Comparison of ENCODE assay signal across 9 mouse cellular contexts in genomic region chr5:122060767-122061333, GRCm38 (mm10). TPM values are rescaled to one million over a fixed set of nuclear protein-coding genes. Genes with fewer than 3 reads are reported as not detected.
DNase-seq lines count a peak whose midpoint lies in the region; ATAC-seq and TF ChIP-seq lines count a peak whose summit lies in the region.
"Had no signal": no experiment of that assay in that cellular context is flagged by ENCODE, and none has a peak within 500 bp of the region (broad histone marks: within the 10 kb centered on the region; RNA-seq: fewer than 3 reads in every experiment).

No protein-coding gene starts in this region.

- no peaks in the 10 kb centered on the region for H3K27me3 ChIP-seq in intestine, embryonic 15.5 days (replicated peaks)
- H3K27me3 ChIP-seq in intestine, embryonic 16.5 days (replicated peaks; ENCODE audit: control insufficient read depth, insufficient read depth, low read length) = no peaks in the 10 kb centered on the region
- H3K27me3 ChIP-seq in E14TG2a.4 (ENCODE audit: insufficient read depth, low read length) = no peaks in the 10 kb centered on the region
- no peaks in the 10 kb centered on the region for H3K27me3 ChIP-seq in liver, postnatal 0 days (ENCODE audit: insufficient read depth, low read length)

- H3K4me1 ChIP-seq in intestine, embryonic 15.5 days (replicated peaks) = peaks cover 27% of the 10 kb centered on the region
- H3K4me1 ChIP-seq in intestine, embryonic 16.5 days (ENCODE audit: control insufficient read depth, insufficient read depth, low read length) = peaks cover 10% of the 10 kb centered on the region
- peaks cover 62% of the 10 kb centered on the region for H3K4me1 ChIP-seq in E14TG2a.4 (replicated peaks; ENCODE audit: low read depth, low read length)
- H3K4me1 ChIP-seq in liver, postnatal 0 days (ENCODE audit: insufficient read depth) = peaks cover 6% of the 10 kb centered on the region; the same call in 1 of the 2 replicates

- H3K4me2 ChIP-seq in intestine, embryonic 15.5 days (replicated peaks) = 0 out of 2 replicates have a peak overlapping the region, but pooled peaks have one; percentile 11
- H3K4me2 ChIP-seq in intestine, embryonic 16.5 days (ENCODE audit: low read depth, low read length) = no peak overlapping the region
- H3K4me2 ChIP-seq in liver, postnatal 0 days (ENCODE audit: low read depth, low read length) = no peak overlapping the region

- 0 out of 2 replicates have a peak, but pooled peaks have one; percentile 31 for ATAC-seq in intestine, embryonic 15.5 days
- no peak for ATAC-seq in intestine, embryonic 16.5 days
- ATAC-seq in liver, postnatal 0 days = peak; percentile 37
- ATAC-seq in erythroid progenitor cell, adult 5-6 weeks (replicated peaks; ENCODE audit: low FRiP score, poor library complexity, severe bottlenecking) = no peak

- no peak for TF ChIP-seq POLR2A in brain, embryonic 14.5 days (IDR thresholded peaks at IDR 0.05; ENCODE audit: borderline replicate concordance, extremely low read depth, insufficient read depth, insufficient read length, poor library complexity, severe bottlenecking)

- H3K4me3 ChIP-seq in intestine, embryonic 15.5 days (replicated peaks) = no peak overlapping the region
- no peak overlapping the region for H3K4me3 ChIP-seq in intestine, embryonic 16.5 days (ENCODE audit: low read length)
- peak overlapping the region; percentile 64 for H3K4me3 ChIP-seq in E14TG2a.4 (replicated peaks; ENCODE audit: low read length)
- no peak overlapping the region for H3K4me3 ChIP-seq in liver, postnatal 0 days (ENCODE audit: low read depth, low read length)

- peak; percentile 64 for DNase-seq in brain, embryonic 14.5 days (ENCODE audit: low read depth)
- DNase-seq in liver, postnatal 0 days = no peak
- DNase-seq in layer of hippocampus, postnatal 14 days (ENCODE audit: low spot score in 2 of 2) = no peak
- DNase-seq: heart, postnatal 10 days had no signal

- H3K9ac ChIP-seq in intestine, embryonic 15.5 days = no peak overlapping the region
- H3K9ac ChIP-seq in intestine, embryonic 16.5 days (ENCODE audit: low read depth, low read length) = no peak overlapping the region
- H3K9ac ChIP-seq in liver, postnatal 0 days (replicated peaks) = no peak overlapping the region
- H3K9ac ChIP-seq: liver, embryonic 14.5 days had no signal

- no peak for TF ChIP-seq EP300 in liver, postnatal 0 days (IDR thresholded peaks at IDR 0.05; ENCODE audit: low read depth)

- H3K9me3 ChIP-seq in intestine, embryonic 15.5 days = peaks cover 4% of the 10 kb centered on the region; the same call in 1 of the 2 replicates
- peaks cover 5% of the 10 kb centered on the region; the same call in 1 of the 2 replicates for H3K9me3 ChIP-seq in intestine, embryonic 16.5 days (ENCODE audit: control insufficient read depth, low read length)
- peaks cover 5% of the 10 kb centered on the region for H3K9me3 ChIP-seq in E14TG2a.4 (ENCODE audit: low read length)
- H3K9me3 ChIP-seq in liver, postnatal 0 days (ENCODE audit: low read length) = no peaks in the 10 kb centered on the region

- 28% methylated on average over 12 of the region's 12 CpGs for WGBS in intestine, embryonic 15.5 days
- WGBS in intestine, embryonic 16.5 days = 33% methylated on average over 11 of the region's 12 CpGs
- WGBS in liver, postnatal 0 days (ENCODE audit: insufficient replicate concordance) = 40% methylated on average over 8 of the region's 12 CpGs

- no peak for TF ChIP-seq CTCF in E14TG2a.4 (conservative IDR thresholded peaks at IDR 0.05; ENCODE audit: low read length)
- no peak for TF ChIP-seq CTCF in brain, embryonic 14.5 days (IDR thresholded peaks at IDR 0.05; ENCODE audit: borderline replicate concordance, extremely low read depth, insufficient read depth, insufficient read length)
- no peak for TF ChIP-seq CTCF in liver, postnatal 0 days (IDR thresholded peaks at IDR 0.05; ENCODE audit: low read depth)

- H3K27ac ChIP-seq in intestine, embryonic 15.5 days = no peak overlapping the region
- no peak overlapping the region for H3K27ac ChIP-seq in intestine, embryonic 16.5 days (ENCODE audit: low read length)
- H3K27ac ChIP-seq in liver, postnatal 0 days (ENCODE audit: low read depth) = no peak overlapping the region; the same call in 1 of the 2 replicates
- H3K27ac ChIP-seq: liver, embryonic 14.5 days had no signal

- no peaks in the 10 kb centered on the region for H3K36me3 ChIP-seq in intestine, embryonic 15.5 days
- no peaks in the 10 kb centered on the region for H3K36me3 ChIP-seq in intestine, embryonic 16.5 days (ENCODE audit: control insufficient read depth, insufficient read depth, low read length)
- H3K36me3 ChIP-seq in E14TG2a.4 (ENCODE audit: insufficient read depth, low read length) = no peaks in the 10 kb centered on the region
- H3K36me3 ChIP-seq in liver, postnatal 0 days (replicated peaks; ENCODE audit: insufficient read depth, low read length) = no peaks in the 10 kb centered on the region

RNA-seq across cellular contexts. Expression of gene Cux2, which starts 10.9 kb away (rescaled TPM):
- 6.9 and 7.1 TPM in 2 replicates for polyA plus RNA-seq in intestine, embryonic 15.5 days (2015; fragmentation: Nextera tagmentation; extraction: Ambion mirVana)
- polyA plus RNA-seq in intestine, embryonic 16.5 days (2015; fragmentation: Nextera tagmentation; extraction: Ambion mirVana) = 4.3 and 4.8 TPM in 2 replicates
- polyA plus RNA-seq in brain, embryonic 14.5 days (2012; rRNA removed) = 50.2 and 52.6 TPM in 2 replicates
- 3.5 and 3.6 TPM in 2 replicates for polyA plus RNA-seq in liver, postnatal 0 days (2015; fragmentation: Nextera tagmentation; extraction: Ambion mirVana)
- 10 to 100 TPM; 36.4 to 39.4 TPM for total RNA-seq in layer of hippocampus, postnatal 14 days (2021)
- total RNA-seq in erythroid progenitor cell, adult 5-6 weeks (2015; ENCODE audit: low replicate concordance) = not detected in 2 replicates
- not detected in 2 replicates for total RNA-seq in erythroid progenitor cell, adult 5-6 weeks (2017; ENCODE audit: low replicate concordance)

RNA-seq across cellular contexts. Expression of gene Myl2, which starts 39.9 kb away (rescaled TPM):
- 0.45 and 0.62 TPM in 2 replicates for polyA plus RNA-seq in intestine, embryonic 15.5 days (2015; fragmentation: Nextera tagmentation; extraction: Ambion mirVana)
- polyA plus RNA-seq in intestine, embryonic 16.5 days (2015; fragmentation: Nextera tagmentation; extraction: Ambion mirVana) = 0.87 and 1.9 TPM in 2 replicates
- polyA plus RNA-seq in brain, embryonic 14.5 days (2012; rRNA removed) = 0.26 and 0.32 TPM in 2 replicates
- 0.66 and 7.2 TPM in 2 replicates for polyA plus RNA-seq in liver, postnatal 0 days (2015; fragmentation: Nextera tagmentation; extraction: Ambion mirVana)
- total RNA-seq in layer of hippocampus, postnatal 14 days (2021) = 1 to 10 TPM; 1.6 TPM
- total RNA-seq in erythroid progenitor cell, adult 5-6 weeks (2015; ENCODE audit: low replicate concordance) = not detected in 2 replicates
- total RNA-seq in erythroid progenitor cell, adult 5-6 weeks (2017; ENCODE audit: low replicate concordance) = 8.2 TPM in 1 of 2 replicates, not detected in the other

Comparison
In these comparisons a context has a peak if more than half of its experiments do, and no peak if none do; other contexts are left out.
1. ATAC-seq: peak in intestine, embryonic 15.5 days (single experiment) and liver, postnatal 0 days (single experiment); none in intestine, embryonic 16.5 days (single experiment) and erythroid progenitor cell, adult 5-6 weeks (single experiment).